Mouse (Mus musculus): ENCODE data around the gene Uqcr11.

The Uqcr11 gene

DNA sequence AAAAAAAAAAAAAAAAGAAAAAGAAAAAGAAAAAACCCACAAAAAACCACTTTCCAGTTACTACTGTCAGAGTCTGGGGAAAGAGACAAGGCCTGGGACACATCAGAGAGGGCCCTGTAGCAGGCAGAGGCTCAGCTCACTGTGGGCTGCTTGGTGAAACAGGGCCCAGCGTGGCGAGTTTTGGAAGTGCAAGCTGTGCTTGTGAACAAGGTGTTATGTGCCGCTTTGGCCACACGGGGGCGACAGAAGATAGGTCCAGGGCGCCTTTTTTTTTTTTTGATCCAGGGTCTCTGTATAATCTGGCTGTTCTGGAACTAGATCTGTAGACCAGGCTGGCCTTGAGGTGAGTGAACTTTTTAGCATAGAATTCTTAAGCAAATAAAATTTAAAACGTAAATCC lies 30.5 kb downstream of the Uqcr11 start:
- peak; percentile 96 for DNase-seq (ENCODE audit: low read depth, low spot score)

GRCm38 (mm10) chr10:80374063-80374462 lies 32.6 kb downstream of the Uqcr11 start:
- DNase-seq (ENCODE audit: low read depth, low spot score): peak; percentile 67

- DNase-seq (ENCODE audit: low read depth, low spot score): no peak
Observed at GRCm38 (mm10) chr10:80372706-80373105, 33.9 kb downstream of the Uqcr11 start.

DNA sequence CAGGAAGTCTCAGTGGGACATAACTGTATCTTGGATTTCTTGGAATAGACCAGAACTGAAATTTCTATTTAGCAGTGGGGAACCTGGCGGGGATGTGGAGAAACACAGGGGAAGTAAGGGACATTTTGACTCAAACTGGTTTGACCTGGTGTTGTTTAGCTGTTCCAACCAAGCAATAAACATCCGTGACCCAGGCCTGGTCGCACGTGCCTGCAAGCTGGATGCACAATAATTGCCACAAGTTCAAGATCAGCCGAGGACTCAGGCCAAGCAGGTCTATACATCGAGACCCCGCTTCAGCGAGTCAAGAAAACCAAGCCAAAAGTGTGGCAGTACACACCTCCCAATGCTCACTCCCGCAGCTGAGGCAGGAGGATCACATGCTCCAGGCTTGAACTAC lies 34.6 kb downstream of the Uqcr11 start:
- no peak for DNase-seq (ENCODE audit: low read depth, low spot score)

DNA sequence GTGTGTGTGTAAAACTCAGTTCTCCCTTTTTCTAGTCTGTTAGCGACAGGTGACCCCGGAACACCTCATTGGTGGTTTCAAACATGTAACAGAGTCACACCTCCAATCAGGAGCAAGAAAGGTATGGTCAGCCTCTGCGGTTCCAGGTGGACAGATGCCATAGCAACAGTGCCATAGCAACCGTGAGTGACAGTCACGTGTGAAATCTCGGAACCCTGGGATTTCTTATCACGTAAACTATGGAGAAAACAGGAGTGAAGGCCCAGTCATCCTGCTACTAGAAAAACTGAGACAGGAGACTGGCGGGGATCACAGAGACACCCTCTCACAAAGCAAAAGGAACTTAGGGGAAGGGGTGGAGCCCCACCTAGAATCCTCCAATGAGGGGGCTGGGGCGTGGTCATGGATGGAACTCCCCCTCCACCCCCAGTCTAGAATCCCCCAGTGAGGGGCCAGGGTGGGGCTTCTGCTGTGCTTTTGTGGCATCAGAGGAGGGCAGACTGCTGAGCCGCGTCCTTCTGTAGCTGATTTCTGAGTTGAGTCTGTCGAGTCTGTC lies 35.1 kb downstream of the Uqcr11 start:
- peak; percentile 61 for DNase-seq (ENCODE audit: low read depth, low spot score)

DNA sequence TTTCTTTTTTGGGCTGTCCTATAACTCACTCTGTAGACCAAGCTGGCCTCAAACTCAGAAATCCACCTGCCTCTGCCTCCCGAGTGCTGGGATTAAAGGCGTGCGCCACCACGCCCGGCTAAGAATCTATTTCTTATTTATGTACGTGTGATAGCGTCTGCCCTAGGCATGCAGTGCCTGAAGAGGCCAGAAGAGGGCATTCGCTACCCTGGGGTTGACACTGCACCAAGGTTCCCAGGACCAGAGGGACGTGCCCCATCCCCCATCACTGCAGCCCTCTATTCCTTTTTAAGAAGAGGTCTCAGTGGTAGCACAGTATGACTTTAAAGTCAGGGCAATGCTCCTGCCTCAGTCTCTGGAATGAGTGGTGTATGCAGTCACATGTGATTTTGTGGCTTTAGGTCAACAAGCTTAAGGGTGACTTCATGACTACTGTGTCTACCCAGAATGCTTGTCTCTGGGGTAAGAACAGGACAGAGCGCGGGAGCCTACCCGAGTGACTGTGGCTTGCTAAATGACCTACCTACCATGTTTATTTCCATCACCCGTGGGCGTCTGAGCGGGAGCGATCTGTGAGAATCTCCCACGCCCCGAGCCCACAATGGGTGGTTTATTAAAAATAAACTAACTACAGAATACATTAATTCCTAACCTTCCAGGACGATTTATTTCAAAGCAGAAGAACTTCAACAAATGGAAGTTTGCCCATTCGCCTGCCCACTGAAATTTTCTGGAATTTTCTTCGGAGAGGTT lies 36.5 kb downstream of the Uqcr11 start:
- DNase-seq (ENCODE audit: low read depth, low spot score): peak; percentile 58

GRCm38 (mm10) chr10:80368392-80368791 lies 38.2 kb downstream of the Uqcr11 start:
- DNase-seq (ENCODE audit: low read depth, low spot score): peak; percentile 37

GRCm38 (mm10) chr10:80367954-80368353 lies 38.7 kb downstream of the Uqcr11 start:
- DNase-seq (ENCODE audit: low read depth, low spot score): peak; percentile 47

DNA sequence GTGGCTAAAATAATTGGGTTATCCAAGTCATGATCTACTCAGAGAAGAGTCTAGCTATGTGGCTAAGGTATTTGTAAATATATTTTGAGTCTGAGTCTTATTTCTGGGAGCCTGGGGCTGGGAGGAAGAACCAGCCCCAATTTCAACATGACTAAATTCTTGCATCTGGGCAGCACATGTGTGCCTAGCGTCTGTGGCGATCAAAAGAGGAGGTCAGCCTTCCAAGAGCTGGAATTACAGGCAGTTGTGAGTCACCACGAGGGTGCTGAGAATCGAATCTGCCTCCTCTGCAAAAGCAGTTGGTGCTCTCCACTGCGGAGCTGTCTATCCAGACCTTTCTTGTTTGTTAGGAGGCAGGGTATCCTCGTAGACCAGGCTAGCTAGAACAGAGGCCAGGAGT lies 40.9 kb downstream of the Uqcr11 start:
- no peak for DNase-seq (ENCODE audit: low read depth, low spot score)

GRCm38 (mm10) chr10:80363734-80364133 lies 42.9 kb downstream of the Uqcr11 start:
- no peak for DNase-seq (ENCODE audit: low read depth, low spot score)

GRCm38 (mm10) chr10:80357994-80358639 lies 48.5 kb downstream of the Uqcr11 start:
- DNase-seq (ENCODE audit: low read depth, low spot score): no peak

DNA sequence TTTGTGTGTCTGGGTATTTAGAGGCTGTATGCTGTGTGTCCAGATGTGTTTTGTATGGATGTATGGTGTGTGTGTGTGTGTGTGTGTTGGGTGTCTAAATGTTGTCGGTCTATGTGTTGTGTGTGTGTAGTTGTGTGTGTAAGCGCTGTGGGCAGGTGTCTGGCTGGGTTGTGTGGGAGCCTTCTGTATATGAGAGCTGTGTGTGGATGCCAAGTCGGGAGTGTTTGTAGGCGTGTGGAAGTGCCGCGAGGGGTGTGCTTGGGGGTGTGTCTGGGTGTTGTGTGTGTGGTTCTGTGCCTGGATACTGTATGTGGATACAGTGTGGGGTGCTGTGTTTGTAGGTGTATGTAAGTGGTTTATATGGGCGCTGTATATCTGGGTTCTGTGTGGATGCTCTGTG lies 49.3 kb downstream of the Uqcr11 start:
- no peak for DNase-seq (ENCODE audit: low read depth, low spot score)

- no peak for DNase-seq (ENCODE audit: low read depth, low spot score)
Observed at GRCm38 (mm10) chr10:80356737-80357136, 49.9 kb downstream of the Uqcr11 start.

DNA sequence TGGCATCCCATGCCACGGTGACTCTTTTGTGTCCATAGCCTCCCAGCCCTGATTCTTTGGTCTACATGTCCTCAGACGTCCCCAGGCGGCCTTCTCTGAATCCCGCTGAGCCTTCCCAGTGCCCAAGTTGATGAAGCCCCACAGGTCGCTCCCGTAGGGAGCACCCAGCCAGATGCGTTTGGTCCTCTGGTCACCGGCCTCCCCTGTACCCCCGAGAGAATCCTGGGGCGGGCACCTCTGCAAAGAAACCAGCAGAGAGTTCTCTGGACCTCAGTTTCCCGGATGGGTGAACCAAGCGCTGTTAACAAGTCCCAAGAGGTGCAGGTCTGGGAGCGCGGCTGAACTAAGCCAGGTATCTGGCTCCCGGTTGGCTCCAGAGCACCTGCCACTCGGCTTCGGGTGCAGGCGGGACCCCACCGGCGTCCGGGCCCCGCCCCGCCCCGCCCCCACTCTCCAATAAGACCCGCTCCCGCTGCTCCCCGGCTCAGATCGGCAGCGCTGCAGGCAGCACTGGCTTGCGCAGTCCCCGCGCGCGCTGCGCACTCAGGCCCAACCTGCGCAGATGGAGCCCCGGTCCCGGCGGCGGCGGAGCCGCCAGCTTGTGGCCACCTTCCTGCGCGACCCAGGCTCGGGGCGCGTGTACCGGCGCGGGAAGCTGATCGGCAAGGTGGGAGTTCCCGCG lies 50.5 kb downstream of the Uqcr11 start, which contains the start of gene Plk5:
TSS of gene Plk5 (plus strand) at position 459 of the 682 bp plus-strand sequence.
- no peak for DNase-seq (ENCODE audit: low read depth, low spot score)

DNA sequence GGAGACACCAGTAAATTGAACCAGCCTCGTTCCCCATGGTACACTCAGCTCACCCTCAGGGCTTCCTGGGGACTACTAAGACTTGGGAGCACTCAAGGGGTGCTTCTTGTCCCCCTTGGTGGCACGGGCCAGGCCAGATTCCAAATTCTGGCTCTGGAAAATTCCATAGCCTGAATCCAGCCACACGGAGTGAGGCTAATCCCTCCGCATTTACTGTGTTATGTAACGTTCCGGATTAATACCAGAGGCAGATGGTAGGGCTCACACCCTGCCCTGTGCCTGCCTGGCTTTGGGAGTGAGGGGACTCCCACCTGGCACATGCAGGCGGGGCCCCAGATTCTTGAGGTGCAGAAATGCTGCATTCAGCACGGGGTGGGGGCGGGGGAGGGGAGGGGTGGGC lies 51.2 kb downstream of the Uqcr11 start:
- DNase-seq (ENCODE audit: low read depth, low spot score): no peak

Data from CD4-positive, CD25-positive, alpha-beta regulatory T cell, adult 2 months (primary cell).